Mouse (Mus musculus) spleen, embryonic (tissue): ENCODE measurements at regions not wholly inside any gene's neighbourhood (a gene's known extent, or its start where the extent isn't known, plus 50 kb on each side); places are given as distances from the start of the nearest gene placed in this dataset.

Experiments used
- CTCF ChIA-PET: fragments of 350-600 bp; sonication (Branson Sonifier 250); formaldehyde crosslinking; loops from one replicate; lab custom pipeline; 2022; lab: Charles Lee

- CTCF ChIA-PET, result no interaction called here
These were observed 248.6 kb upstream of the Ndst4 start for GRCm38 (mm10) chr3:125155319-125155718.

- CTCF ChIA-PET, result no interaction called here
These were observed 244.1 kb upstream of the Ndst4 start for GRCm38 (mm10) chr3:125159763-125160162.

GRCm38 (mm10) chr3:125190571-125190970, 213.3 kb upstream of the Ndst4 start:
- CTCF ChIA-PET, result no interaction called here

- CTCF ChIA-PET, result no interaction called here
These were observed 183.0 kb upstream of the Ndst4 start for GRCm38 (mm10) chr3:125220913-125221312.

- CTCF ChIA-PET, result no interaction called here
These were observed 152.8 kb upstream of the Ndst4 start for GRCm38 (mm10) chr3:125251124-125251523.

GRCm38 (mm10) chr3:125260909-125261308, 143.0 kb upstream of the Ndst4 start:
- CTCF ChIA-PET, result no interaction called here

- CTCF ChIA-PET, result no interaction called here
These were observed 133.2 kb upstream of the Ndst4 start for GRCm38 (mm10) chr3:125270695-125271094.

GRCm38 (mm10) chr3:125271215-125271614, 132.7 kb upstream of the Ndst4 start:
- CTCF ChIA-PET, result no interaction called here

- CTCF ChIA-PET, result no interaction called here
These were observed 125.3 kb upstream of the Ndst4 start for GRCm38 (mm10) chr3:125278605-125279004.

- CTCF ChIA-PET, result no interaction called here
These were observed 124.9 kb upstream of the Ndst4 start for GRCm38 (mm10) chr3:125279007-125279406.

GRCm38 (mm10) chr3:125279610-125280009, 124.3 kb upstream of the Ndst4 start:
- CTCF ChIA-PET, result interaction anchor here (0.6 to 0.8 kb wide), 2 partner anchors 18 to 344 kb away, joined by 3 read pairs; no protein-coding TSS in a partner anchor

- CTCF ChIA-PET, result no interaction called here
These were observed 115.3 kb upstream of the Ndst4 start for GRCm38 (mm10) chr3:125288598-125288997.

GRCm38 (mm10) chr3:125289355-125289933, 114.4 kb upstream of the Ndst4 start:
- CTCF ChIA-PET, result no interaction called here

- CTCF ChIA-PET, result no interaction called here
These were observed 97.2 kb upstream of the Ndst4 start for GRCm38 (mm10) chr3:125306675-125307074.

- CTCF ChIA-PET, result no interaction called here
These were observed 76.8 kb upstream of the Ndst4 start for GRCm38 (mm10) chr3:125327079-125327478.

- CTCF ChIA-PET, result no interaction called here
These were observed 66.5 kb upstream of the Ndst4 start for GRCm38 (mm10) chr3:125337423-125337822.

GRCm38 (mm10) chr3:125338178-125338692, 65.6 kb upstream of the Ndst4 start:
- CTCF ChIA-PET, result no interaction called here
